Mouse (Mus musculus) C2C12 (cell line): ENCODE measurements around the gene Hcls1.

Source experiments
- CTCF ChIP-seq: IDR thresholded peaks from one replicate; pipeline ENCODE4 v1.5.1; 2011; ENCODE audit not compliant: control insufficient read depth, insufficient read depth, insufficient read length
- MAX ChIP-seq: IDR thresholded peaks from one replicate; pipeline ENCODE4 v1.6.1; 2011; ENCODE audit warnings: mild to moderate bottlenecking, control low read depth
- MYOD1 ChIP-seq: IDR thresholded peaks from one replicate; pipeline ENCODE4 v1.6.1; 2011; ENCODE audit warnings: low read depth; ENCODE audit not compliant: control insufficient read depth, insufficient read length
- MYOG ChIP-seq: IDR thresholded peaks from one replicate; pipeline ENCODE4 v1.6.1; 2011; ENCODE audit not compliant: control insufficient read depth, insufficient read length; ENCODE audit errors: extremely low read depth

- TF ChIP-seq CTCF: no peak
- TF ChIP-seq MAX: no peak
- TF ChIP-seq MYOD1: no peak
- no peak for TF ChIP-seq MYOG
Observed at GRCm38 (mm10) chr16:36921980-36922379, 12.8 kb upstream of the Hcls1 start.
